Mouse (Mus musculus) Patski (cell line): ENCODE results near the gene Foxo3. TPM values are rescaled to one million over a fixed set of nuclear protein-coding genes. Genes with fewer than 3 reads are reported as not detected.

Experiments
- ATAC-seq: fragments of 100-300 bp; one replicate; pipeline ENCODE4 v1.8.0; 2021
- CTCF ChIA-PET: fragments of 350-600 bp; sonication (Branson Sonifier 250); formaldehyde crosslinking; loops from one replicate; lab custom pipeline; 2022; ENCODE audit warnings: inconsistent platforms; lab: Charles Lee
- POLR2A ChIA-PET: fragments of 350-600 bp; sonication (Branson Sonifier 250); formaldehyde crosslinking; loops from one replicate; lab custom pipeline; 2022; ENCODE audit warnings: antibody characterized with exemption, inconsistent platforms; lab: Charles Lee
- DNase-seq: peaks from one replicate; pipeline ENCODE4 v3.0.0-alpha.2; 2011; ENCODE audit warnings: low read depth, low spot score
- H3K27me3 ChIP-seq: fragments of 371-371 bp; one replicate; pipeline ENCODE4 v1.5.1; 2021
- CTCF ChIP-seq: fragments of 100-300 bp; IDR thresholded peaks from one replicate; pipeline ENCODE4 v1.5.1; 2021
- in situ Hi-C: fragments of 300-500 bp; cut with MboI; formaldehyde crosslinking; loops from 3 replicates; pipeline ENCODE4 v1.11.1; 2018; ENCODE audit warnings: low pct_unique_long_range_greater_than_20kb, mixed read lengths
- polyA plus RNA-seq: library from polyadenylated mRNA; unstranded; gene quantifications from one replicate; pipeline ENCODE4 v1.2.3, GENCODE M21; 2021

The Foxo3 gene
- polyA plus RNA-seq, 1 experiment from 2014 or later: 17.6 TPM

DNA sequence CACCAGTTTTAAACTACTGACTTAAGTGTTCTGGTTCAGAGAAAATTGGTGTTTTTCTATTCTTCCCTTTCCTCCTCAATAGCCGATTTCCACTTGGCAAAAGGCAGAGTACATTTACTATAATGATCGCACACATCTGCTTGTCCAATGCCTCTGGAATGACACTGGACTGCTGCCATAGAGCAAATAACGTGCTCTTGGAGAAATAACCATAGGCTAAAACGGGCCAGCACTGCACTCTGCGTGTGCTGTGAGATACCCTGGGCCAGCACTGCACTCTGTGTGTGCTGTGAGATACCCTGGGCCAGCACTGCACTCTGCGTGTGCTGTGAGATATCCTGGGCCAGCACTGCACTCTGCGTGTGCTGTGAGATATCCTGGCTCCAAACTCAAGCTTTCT lies 65.1 kb downstream of the Foxo3 start:
- no peaks in the 10 kb centered on the region for H3K27me3 ChIP-seq
- CTCF ChIA-PET: no interaction called here
- in situ Hi-C loops: no loop called here
- DNase-seq: no peak
- no peak for TF ChIP-seq CTCF
- POLR2A ChIA-PET: no interaction called here
- ATAC-seq: no peak

- in situ Hi-C loops: no loop called here
- ATAC-seq (no peak), DNase-seq (no peak)
- ChIA-PET CTCF (interaction anchor here (0.9 kb wide), 1 partner anchor 8 kb away, joined by 3 read pairs; no protein-coding TSS in a partner anchor), POLR2A (no interaction called here)
- H3K27me3 ChIP-seq: no peaks in the 10 kb centered on the region
- no peak for TF ChIP-seq CTCF
Observed at GRCm38 (mm10) chr10:42210641-42211040, 65.9 kb downstream of the Foxo3 start.

DNA sequence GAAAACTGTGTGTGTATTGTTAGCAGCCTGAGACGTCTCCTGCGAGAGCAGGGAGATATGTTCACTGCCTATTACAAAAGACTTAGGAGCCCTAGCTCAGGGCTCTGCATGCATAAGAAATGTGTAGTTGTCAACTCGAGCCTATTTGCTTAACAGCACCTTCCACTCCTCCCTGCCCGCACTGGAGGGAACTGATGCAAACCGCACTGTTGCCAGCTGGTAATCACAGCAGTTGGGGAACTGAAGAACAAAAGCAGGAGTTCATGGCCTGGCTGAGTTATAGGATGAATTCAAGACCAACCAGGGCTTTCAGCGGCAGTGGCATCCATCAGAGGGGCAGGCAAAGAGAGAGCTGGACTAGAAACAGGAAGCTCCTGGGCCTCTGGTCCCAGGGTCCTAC lies 66.7 kb downstream of the Foxo3 start:
- ChIA-PET POLR2A (no interaction called here), CTCF (interaction anchor here (0.9 kb wide), 1 partner anchor 9 kb away, joined by 3 read pairs; no protein-coding TSS in a partner anchor)
- no peaks in the 10 kb centered on the region for H3K27me3 ChIP-seq
- in situ Hi-C loops: no loop called here
- DNase-seq: no peak
- no peak for ATAC-seq
- TF ChIP-seq CTCF: no peak

- in situ Hi-C loops: no loop called here
- H3K27me3 ChIP-seq: no peaks in the 10 kb centered on the region
- DNase-seq: no peak
- peak; percentile 81 for ATAC-seq
- ChIA-PET CTCF (interaction anchor here (0.6 kb wide), 1 partner anchor 9 kb away, joined by 3 read pairs; no protein-coding TSS in a partner anchor), POLR2A (no interaction called here)
- no peak for TF ChIP-seq CTCF
Observed at GRCm38 (mm10) chr10:42207612-42208011, 68.9 kb downstream of the Foxo3 start.

- in situ Hi-C loops: no loop called here
- no peaks in the 10 kb centered on the region for H3K27me3 ChIP-seq
- ChIA-PET POLR2A (no interaction called here), CTCF (no interaction called here)
- DNase-seq: no peak
- no peak for TF ChIP-seq CTCF
- no peak for ATAC-seq
Observed at GRCm38 (mm10) chr10:42204768-42205412, 71.7 kb downstream of the Foxo3 start.

DNA sequence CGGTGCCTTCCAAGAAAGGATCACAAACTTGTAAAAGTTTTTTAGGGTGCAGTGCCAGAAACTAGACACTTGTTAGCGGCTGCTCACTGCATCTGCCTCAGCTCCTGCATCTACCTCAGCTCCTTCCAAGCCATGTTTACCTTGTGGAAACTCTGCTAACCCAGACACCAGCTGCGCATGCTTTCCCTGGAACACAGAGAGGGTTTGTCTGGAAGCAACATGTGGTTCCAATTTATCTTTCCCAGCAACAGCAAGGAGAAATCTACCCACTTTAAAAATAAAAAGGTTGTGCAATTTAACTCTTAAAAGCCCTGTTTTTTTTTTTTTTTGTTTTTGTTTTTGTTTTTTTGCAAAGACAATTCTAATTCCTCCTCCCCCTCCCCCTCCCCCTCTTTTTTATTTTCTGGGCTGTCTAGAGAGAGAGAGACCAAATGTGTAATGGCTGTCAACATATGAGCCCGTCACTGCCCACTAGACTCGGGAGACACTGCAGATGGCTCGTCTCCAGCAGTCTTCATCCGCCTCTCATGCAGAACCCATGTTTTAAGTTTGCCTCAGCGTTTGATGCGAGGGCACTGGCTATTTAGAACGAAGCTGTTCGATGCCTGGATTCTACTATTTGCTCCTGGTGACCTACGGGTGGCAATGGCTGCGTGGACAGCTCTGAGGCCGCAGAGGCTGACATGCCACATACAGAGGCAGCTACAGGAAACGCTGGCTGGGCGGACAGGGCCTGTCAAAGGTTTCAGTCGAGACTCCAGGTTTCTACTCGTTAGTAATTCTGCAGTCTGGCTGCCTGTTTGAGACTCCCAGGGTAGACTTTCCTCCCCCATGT lies 73.0 kb downstream of the Foxo3 start:
- ChIA-PET CTCF (no interaction called here), POLR2A (no interaction called here)
- no peak for DNase-seq
- TF ChIP-seq CTCF: no peak
- no peaks in the 10 kb centered on the region for H3K27me3 ChIP-seq
- ATAC-seq: no peak
- in situ Hi-C loops: no loop called here

GRCm38 (mm10) chr10:42202561-42202960 lies 74.0 kb downstream of the Foxo3 start:
- POLR2A ChIA-PET: interaction anchor here (0.7 kb wide), 1 partner anchor 69 kb away, joined by 3 read pairs; no protein-coding TSS in a partner anchor
- CTCF ChIA-PET: no interaction called here
- no peak for DNase-seq
- TF ChIP-seq CTCF: no peak
- H3K27me3 ChIP-seq: no peaks in the 10 kb centered on the region
- no peak for ATAC-seq
- in situ Hi-C loops: no loop called here

GRCm38 (mm10) chr10:42199472-42199871 lies 77.1 kb downstream of the Foxo3 start:
- no peak for ATAC-seq
- no peak for TF ChIP-seq CTCF
- no peaks in the 10 kb centered on the region for H3K27me3 ChIP-seq
- in situ Hi-C loops: no loop called here
- ChIA-PET POLR2A (no interaction called here), CTCF (no interaction called here)
- no peak for DNase-seq

DNA sequence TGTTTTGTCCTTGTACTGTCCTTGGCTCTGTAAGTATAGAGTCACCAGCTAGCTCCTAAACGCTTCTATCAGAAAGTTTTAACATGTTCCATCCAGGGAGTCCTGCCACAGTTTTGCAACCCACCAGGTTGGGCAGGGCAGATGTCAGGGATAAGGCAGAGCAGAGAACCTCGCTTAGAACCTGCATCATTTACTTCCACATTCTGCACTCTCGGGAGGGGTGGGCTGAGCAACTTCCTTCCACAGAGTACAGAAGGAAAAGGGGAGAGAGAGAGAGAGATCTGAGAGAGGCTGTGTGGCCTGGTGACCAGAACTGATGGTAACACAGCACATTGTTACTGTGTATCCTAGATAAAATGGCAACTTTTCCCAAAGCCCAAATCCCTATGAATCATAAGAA lies 77.9 kb downstream of the Foxo3 start:
- ChIA-PET CTCF (no interaction called here), POLR2A (no interaction called here)
- H3K27me3 ChIP-seq: no peaks in the 10 kb centered on the region
- in situ Hi-C loops: no loop called here
- no peak for ATAC-seq
- no peak for DNase-seq
- no peak for TF ChIP-seq CTCF

DNA sequence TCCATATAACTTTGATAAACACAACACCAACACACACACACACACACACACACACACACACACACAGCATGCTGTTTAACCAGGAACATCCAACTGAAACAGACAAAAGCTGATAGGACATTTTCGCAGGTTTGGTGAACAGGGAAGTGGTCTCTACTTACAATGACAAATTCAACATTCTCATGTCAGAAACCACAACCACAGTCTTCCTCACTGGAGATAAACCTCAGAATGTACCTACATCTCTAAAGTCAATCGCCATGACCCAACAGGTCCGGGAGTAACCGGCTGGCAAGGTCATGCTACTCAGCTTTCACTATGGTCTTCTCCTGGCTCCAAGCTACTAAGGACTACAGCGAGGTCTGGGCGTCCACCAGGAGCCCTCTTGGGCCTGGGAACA lies 81.8 kb downstream of the Foxo3 start:
- DNase-seq (no peak), ATAC-seq (no peak)
- ChIA-PET POLR2A (no interaction called here), CTCF (no interaction called here)
- no peak for TF ChIP-seq CTCF
- no peaks in the 10 kb centered on the region for H3K27me3 ChIP-seq
- in situ Hi-C loops: no loop called here

GRCm38 (mm10) chr10:42193981-42194380 lies 82.6 kb downstream of the Foxo3 start:
- POLR2A ChIA-PET: no interaction called here
- H3K27me3 ChIP-seq: no peaks in the 10 kb centered on the region
- in situ Hi-C loops: no loop called here
- CTCF ChIA-PET: interaction anchor here (1.0 kb wide), 1 partner anchor 10 kb away, joined by 3 read pairs; no protein-coding TSS in a partner anchor
- DNase-seq: no peak
- TF ChIP-seq CTCF: no peak
- no peak for ATAC-seq
